In the genomic region with DNA sequence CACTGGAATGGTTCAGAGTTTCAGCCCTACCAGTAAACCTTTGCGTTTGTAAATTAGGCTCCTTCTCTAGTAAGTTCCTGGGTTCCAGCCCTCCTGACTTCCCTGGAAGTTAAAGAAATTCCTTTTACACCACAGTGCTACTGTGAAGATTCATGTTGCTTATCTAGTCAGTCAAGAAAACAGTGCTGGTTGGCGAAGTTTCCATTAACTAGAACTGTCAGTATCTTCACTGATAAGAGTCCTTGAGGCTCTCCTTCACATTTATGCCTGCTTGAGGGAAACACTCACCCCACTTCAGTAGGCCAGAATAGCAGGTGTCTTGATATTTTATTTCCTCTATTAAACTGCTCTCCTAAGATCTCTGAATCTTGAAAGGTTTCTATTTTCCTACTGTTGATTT, we compare ENCODE assay signal across 30 mouse cellular contexts.
"Had no signal": no experiment of that assay in that cellular context is flagged by ENCODE, and none has a peak within 500 bp of the region (broad histone marks: within the 10 kb centered on the region; RNA-seq: fewer than 3 reads in every experiment).

No protein-coding gene starts in this region.

- H3K27me3 ChIP-seq: heart, embryonic 12.5 days; heart, embryonic 13.5 days; heart, embryonic 15.5 days; hindbrain, embryonic 12.5 days; hindbrain, embryonic 13.5 days; hindbrain, embryonic 15.5 days; intestine, embryonic 15.5 days; kidney, embryonic 15.5 days had no signal

- H3K4me1 ChIP-seq: heart, embryonic 12.5 days; heart, embryonic 13.5 days; heart, embryonic 15.5 days; hindbrain, embryonic 10.5 days; hindbrain, embryonic 12.5 days; hindbrain, embryonic 13.5 days; hindbrain, embryonic 15.5 days; intestine, embryonic 15.5 days; kidney, embryonic 15.5 days had no signal

- DNase-seq: heart, postnatal 10 days; heart, postnatal 14 days; heart, postnatal 36 days; heart, postnatal 4 days; kidney, adult 11 months; kidney, adult 18-20 months; kidney, adult 2 months; kidney, adult 8-10 months; kidney, adult 9 months; kidney, postnatal 10 days; kidney, postnatal 14 days; kidney, postnatal 25 days; kidney, postnatal 36 days; kidney, postnatal 4 days; layer of hippocampus, adult 9-11 months; layer of hippocampus, postnatal 36 days had no signal

- H3K9ac ChIP-seq: heart, embryonic 12.5 days; heart, embryonic 13.5 days; heart, embryonic 15.5 days; hindbrain, embryonic 12.5 days; hindbrain, embryonic 13.5 days; hindbrain, embryonic 14.5 days; hindbrain, embryonic 15.5 days; intestine, embryonic 15.5 days; kidney, embryonic 15.5 days had no signal

- H3K9me3 ChIP-seq: heart, embryonic 12.5 days; heart, embryonic 13.5 days; heart, embryonic 15.5 days; hindbrain, embryonic 10.5 days; hindbrain, embryonic 12.5 days; hindbrain, embryonic 13.5 days; hindbrain, embryonic 15.5 days; intestine, embryonic 15.5 days; kidney, embryonic 15.5 days had no signal

- H3K27ac ChIP-seq: heart, embryonic 13.5 days; heart, embryonic 15.5 days; hindbrain, embryonic 10.5 days; hindbrain, embryonic 12.5 days; hindbrain, embryonic 13.5 days; hindbrain, embryonic 14.5 days; hindbrain, embryonic 15.5 days; hindbrain, postnatal 0 days; intestine, embryonic 15.5 days; kidney, embryonic 15.5 days; kidney, postnatal 0 days; layer of hippocampus, adult 2 months; left cerebral cortex, adult 2 months had no signal

- H3K4me3 ChIP-seq: heart, embryonic 12.5 days; heart, embryonic 13.5 days; heart, embryonic 15.5 days; hindbrain, embryonic 10.5 days; hindbrain, embryonic 12.5 days; hindbrain, embryonic 13.5 days; hindbrain, embryonic 15.5 days; intestine, embryonic 15.5 days; kidney, embryonic 15.5 days; layer of hippocampus, adult 2 months; left cerebral cortex, adult 2 months had no signal

- H3K36me3 ChIP-seq: heart, embryonic 12.5 days; heart, embryonic 13.5 days; heart, embryonic 15.5 days; hindbrain, embryonic 10.5 days; hindbrain, embryonic 12.5 days; hindbrain, embryonic 13.5 days; hindbrain, embryonic 15.5 days; intestine, embryonic 15.5 days; kidney, embryonic 15.5 days had no signal
